Mouse (Mus musculus): Measurements from ENCODE around the gene Cyp4f16.
"Not testable (repeated sequence)": the region's sequence is repeated elsewhere in the genome, so short reads cannot be mapped to it uniquely, and the experiment has no call there.

Gene Cyp4f16

GRCm38 (mm10) chr17:32550900-32551770 is 14.8 kb downstream of the Cyp4f16 start:
- peak; percentile 87 for DNase-seq (ENCODE audit: low spot score)

- not testable (repeated sequence) for DNase-seq (ENCODE audit: low spot score)
These were observed 16.7 kb downstream of the Cyp4f16 start for GRCm38 (mm10) chr17:32553016-32553415.

- not testable (repeated sequence) for DNase-seq (ENCODE audit: low spot score)
These were observed 18.0 kb downstream of the Cyp4f16 start for GRCm38 (mm10) chr17:32554368-32554767.

GRCm38 (mm10) chr17:32563301-32563700 is 26.9 kb downstream of the Cyp4f16 start:
- not testable (repeated sequence) for DNase-seq (ENCODE audit: low spot score)

DNA sequence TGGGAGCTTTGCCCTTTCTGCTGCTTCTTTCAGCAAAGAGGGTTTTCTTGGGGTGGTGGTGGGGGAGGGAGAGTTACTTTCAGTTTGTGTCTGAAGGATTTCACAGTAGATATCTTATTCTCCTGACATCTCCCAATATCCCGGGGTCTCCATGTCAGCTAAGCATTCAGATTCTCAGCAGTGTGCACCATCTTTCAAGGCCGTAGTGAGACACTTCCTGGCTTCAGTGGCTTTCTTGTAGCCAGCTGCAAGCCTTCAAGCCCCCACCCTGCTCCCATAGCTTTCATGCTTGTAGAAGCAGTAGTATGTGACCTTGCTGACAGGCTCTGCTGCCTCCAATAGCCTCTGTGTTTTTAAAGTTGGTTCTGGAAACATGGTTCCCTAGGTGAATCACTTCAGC is 36.9 kb downstream of the Cyp4f16 start:
- not testable (repeated sequence) for DNase-seq (ENCODE audit: low spot score)

DNA sequence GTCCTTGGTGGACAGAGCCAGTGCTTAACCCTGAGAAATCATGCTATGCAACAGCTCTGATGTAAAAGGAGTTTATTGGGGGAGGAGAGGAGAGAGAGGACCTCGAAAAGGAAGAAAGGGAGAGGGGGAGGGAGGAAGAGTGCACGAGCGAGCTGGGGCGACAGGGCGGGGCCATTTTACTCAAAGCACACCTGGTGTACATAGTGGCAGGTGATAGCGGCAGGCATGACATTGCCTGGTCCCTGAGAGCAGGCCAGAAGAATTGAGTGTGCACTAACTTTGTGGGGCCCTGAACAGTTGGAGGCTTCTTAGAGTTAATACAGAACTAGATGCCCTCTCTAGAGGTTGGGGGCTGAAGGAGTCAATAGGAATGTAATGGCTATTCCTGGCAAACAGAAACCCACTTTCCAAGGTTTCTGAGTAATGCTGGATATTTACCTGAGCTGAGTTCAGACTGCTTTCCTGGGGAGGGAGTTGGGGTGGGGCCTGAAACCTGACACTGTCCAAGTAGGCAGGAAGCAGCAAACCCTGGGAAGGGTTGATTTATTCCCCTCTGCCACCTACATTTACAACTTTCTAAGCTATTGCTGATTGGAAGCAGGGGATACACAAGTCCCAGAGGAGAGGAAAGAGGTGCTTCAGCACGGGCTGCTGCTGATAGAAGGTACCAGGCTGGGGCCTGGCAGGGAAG is 41.3 kb downstream of the Cyp4f16 start:
- no peak for DNase-seq (ENCODE audit: low spot score)

- no peak for DNase-seq (ENCODE audit: low spot score)
These were observed 60.1 kb downstream of the Cyp4f16 start for GRCm38 (mm10) chr17:32596494-32596893.
